Mouse (Mus musculus): ENCODE measurements around the gene Arrb1.

GRCm38 (mm10) chr7:99553222-99553884 lies 18.1 kb downstream of the Arrb1 start:
- TF ChIP-seq CTCF (IDR thresholded peaks at IDR 0.05; ENCODE audit: low read depth, low read length): no peak
- no peak for TF ChIP-seq POLR2A (IDR thresholded peaks at IDR 0.05; ENCODE audit: extremely low read depth, insufficient read depth, low read length)

Data from liver, adult 2 months (tissue).